Mouse (Mus musculus) lung, embryonic 14.5 days (tissue): Measurements from ENCODE around the gene 4930442H23Rik. TPM values are rescaled to one million over a fixed set of nuclear protein-coding genes. Genes with fewer than 3 reads are reported as not detected.
"Not testable (repeated sequence)": the region's sequence is repeated elsewhere in the genome, so short reads cannot be mapped to it uniquely, and the experiment has no call there.

ENCODE experiments used
- ATAC-seq: fragments of 200-750 bp; cut with Nextera tagmentation; 2 replicates; pipeline ENCODE4 v1.8.0; 2017; ENCODE audit warnings: mild to moderate bottlenecking, moderate TSS enrichment, moderate library complexity; ENCODE audit not compliant: insufficient read depth
- DNase-seq: peaks from one replicate; pipeline ENCODE4 v3.0.0-alpha.2; 2015
- H3K27ac ChIP-seq: fragments of 300-500 bp; sonication (generic); 2 replicates; pipeline ENCODE4 v1.5.1; 2014; ENCODE audit warnings: low read depth, mild to moderate bottlenecking, moderate library complexity
- H3K27me3 ChIP-seq: fragments of 300-500 bp; sonication (generic); 2 replicates; pipeline ENCODE4 v1.6.1; 2014; ENCODE audit warnings: low read length, control low read depth; ENCODE audit not compliant: insufficient read depth
- H3K36me3 ChIP-seq: fragments of 300-500 bp; sonication (generic); 2 replicates; pipeline ENCODE4 v1.6.1; 2014; ENCODE audit warnings: control low read depth; ENCODE audit not compliant: insufficient read depth
- H3K4me1 ChIP-seq: fragments of 300-500 bp; sonication (generic); 2 replicates; pipeline ENCODE4 v1.6.1; 2014; ENCODE audit warnings: antibody characterized with exemption, control low read depth; ENCODE audit not compliant: insufficient read depth
- H3K4me2 ChIP-seq: fragments of 300-500 bp; sonication (generic); 2 replicates; pipeline ENCODE4 v1.6.1; 2014; ENCODE audit warnings: mild to moderate bottlenecking
- H3K4me3 ChIP-seq: fragments of 300-500 bp; sonication (generic); 2 replicates; pipeline ENCODE4 v1.5.1; 2014; ENCODE audit warnings: low read depth, low read length
- H3K9ac ChIP-seq: fragments of 300-500 bp; sonication (generic); 2 replicates; pipeline ENCODE4 v1.6.1; 2014
- H3K9me3 ChIP-seq: fragments of 300-500 bp; sonication (generic); 2 replicates; pipeline ENCODE4 v1.6.1; 2016; ENCODE audit warnings: low read depth, low read length, control low read depth
- CTCF ChIP-seq: IDR thresholded peaks from 2 replicates; pipeline ENCODE4 v1.5.1; 2016; ENCODE audit warnings: antibody characterized with exemption, low read depth
- WGBS: fragments of 180-500 bp; shearing (Covaris S2); extraction: QIAGEN DNeasy Blood & Tissue Kit; methylation state at CpG from one replicate; pipeline ENCODE4 v1.1.7; 2014; 5-methylcytosine and 5-hydroxymethylcytosine counted together
- polyA plus RNA-seq: library from polyadenylated mRNA; unstranded; fragments of >200 nt; fragmentation: Nextera tagmentation; extraction: Ambion mirVana; gene quantifications from 2 replicates; pipeline ENCODE4 v1.2.1, GENCODE M21; 2014

4930442H23Rik gene
- not detected in 2 replicates for polyA plus RNA-seq

GRCm38 (mm10) chr10:81183805-81184204 lies at the start of gene 4930442H23Rik:
TSS of gene 4930442H23Rik (minus strand) at chr10:81183849.
- Histone ChIP-seq H3K27ac (peak within 1 kb of the TSS; percentile 84), H3K4me2 (peak within 1 kb of the TSS; percentile 63), H3K27me3 (no peaks in the 10 kb centered on the region), H3K9ac (peak within 1 kb of the TSS; percentile 66), H3K4me1 (0 out of 2 replicates have a peak, but pooled peaks cover 5% of the 10 kb centered on the region), H3K4me3 (peak within 1 kb of the TSS; percentile 66), H3K9me3 (no peaks in the 10 kb centered on the region), H3K36me3 (peaks cover 76% of the 10 kb centered on the region)
- 69% methylated on average over 5 of the region's 5 CpGs for WGBS
- ATAC-seq (no peak), DNase-seq (no peak)
- no peak for TF ChIP-seq CTCF

- H3K27me3 ChIP-seq = peaks cover 36% of the 10 kb centered on the region
- no peaks in the 10 kb centered on the region for H3K36me3 ChIP-seq
- H3K4me3 ChIP-seq = peak overlapping the region; percentile 69
- no peak overlapping the region for H3K27ac ChIP-seq
- TF ChIP-seq CTCF = no peak
- under 1% methylated on average over 28 of the region's 28 CpGs for WGBS
- H3K9ac ChIP-seq = peak overlapping the region; percentile 72
- DNase-seq = no peak
- peak overlapping the region; percentile 70 for H3K4me2 ChIP-seq
- peak; percentile 76 for ATAC-seq
- peaks cover 4% of the 10 kb centered on the region; the same call in 1 of the 2 replicates for H3K4me1 ChIP-seq
- no peaks in the 10 kb centered on the region for H3K9me3 ChIP-seq
These were observed 49.6 kb upstream of the 4930442H23Rik start for GRCm38 (mm10) chr10:81233226-81233585.

GRCm38 (mm10) chr10:81232580-81233225 lies 49.1 kb upstream of the 4930442H23Rik start, which contains the start of gene Zfr2:
TSS of gene Zfr2 (plus strand) at chr10:81233155.
- no peak for TF ChIP-seq CTCF
- ATAC-seq = peak; percentile 87
- Histone ChIP-seq H3K9ac (peak within 1 kb of the TSS; percentile 72), H3K4me1 (peaks cover 4% of the 10 kb centered on the region; the same call in 1 of the 2 replicates), H3K4me3 (peak within 1 kb of the TSS; percentile 69), H3K9me3 (no peaks in the 10 kb centered on the region), H3K4me2 (peak within 1 kb of the TSS; percentile 70), H3K36me3 (no peaks in the 10 kb centered on the region), H3K27me3 (peaks cover 37% of the 10 kb centered on the region), H3K27ac (no peak within 1 kb of the TSS; the same call in 1 of the 2 replicates)
- DNase-seq = peak; percentile 90
- WGBS = 5% methylated on average over 29 of the region's 29 CpGs

- Histone ChIP-seq H3K4me1 (peaks cover 4% of the 10 kb centered on the region; the same call in 1 of the 2 replicates), H3K36me3 (no peaks in the 10 kb centered on the region), H3K4me3 (no peak overlapping the region), H3K27ac (no peak overlapping the region), H3K27me3 (peaks cover 37% of the 10 kb centered on the region), H3K4me2 (no peak overlapping the region), H3K9me3 (no peaks in the 10 kb centered on the region), H3K9ac (no peak overlapping the region)
- ATAC-seq = no peak
- WGBS = 55% methylated on average over 7 of the region's 7 CpGs
- no peak for TF ChIP-seq CTCF
- no peak for DNase-seq
These were observed 47.8 kb upstream of the 4930442H23Rik start for GRCm38 (mm10) chr10:81231436-81231835.

- DNase-seq = peak; percentile 40
These were observed 47.0 kb upstream of the 4930442H23Rik start, which contains the start of gene Atcay for GRCm38 (mm10) chr10:81230438-81231332. TSS of gene Atcay (minus strand) at chr10:81230833.

GRCm38 (mm10) chr10:81229735-81230437 lies 46.2 kb upstream of the 4930442H23Rik start:
- ATAC-seq (no peak), DNase-seq (no peak)
- Histone ChIP-seq H3K4me3 (no peak overlapping the region), H3K4me1 (peaks cover 4% of the 10 kb centered on the region; the same call in 1 of the 2 replicates), H3K9ac (no peak overlapping the region), H3K36me3 (no peaks in the 10 kb centered on the region), H3K27me3 (peaks cover 37% of the 10 kb centered on the region), H3K9me3 (no peaks in the 10 kb centered on the region), H3K4me2 (no peak overlapping the region; the same call in 1 of the 2 replicates), H3K27ac (no peak overlapping the region)
- 12% methylated on average over 20 of the region's 20 CpGs for WGBS
- no peak for TF ChIP-seq CTCF

More at GRCm38 (mm10) chr10:81230438-81231332, 47.0 kb upstream of the 4930442H23Rik start, which contains the start of gene Atcay:
- peaks cover 4% of the 10 kb centered on the region; the same call in 1 of the 2 replicates for H3K4me1 ChIP-seq
- no peak within 1 kb of the TSS for H3K9ac ChIP-seq
- H3K4me2 ChIP-seq = peak within 1 kb of the TSS; percentile 20; the same call in 1 of the 2 replicates
- H3K9me3 ChIP-seq = no peaks in the 10 kb centered on the region
- peaks cover 37% of the 10 kb centered on the region for H3K27me3 ChIP-seq
- no peaks in the 10 kb centered on the region for H3K36me3 ChIP-seq
- 11% methylated on average over 27 of the region's 27 CpGs for WGBS
- H3K27ac ChIP-seq = no peak within 1 kb of the TSS
- no peak for ATAC-seq
- no peak within 1 kb of the TSS for H3K4me3 ChIP-seq
- peak; percentile 66 for TF ChIP-seq CTCF

- H3K27me3 ChIP-seq, H3K4me1 ChIP-seq, H3K36me3 ChIP-seq, H3K9me3 ChIP-seq, H3K4me2 ChIP-seq, DNase-seq, H3K4me3 ChIP-seq, H3K9ac ChIP-seq, H3K27ac ChIP-seq, ATAC-seq: not testable (repeated sequence)
- 50% methylated on average over 2 of the region's 2 CpGs for WGBS
These were observed 40.1 kb upstream of the 4930442H23Rik start for GRCm38 (mm10) chr10:81223731-81224130.
